Mouse (Mus musculus): Measurements from ENCODE around the gene 5330417H12Rik. TPM values are rescaled to one million over a fixed set of nuclear protein-coding genes. Genes with fewer than 3 reads are reported as not detected.

5330417H12Rik gene
- polyA plus RNA-seq, 1 experiment from 2014 or later = not detected

GRCm38 (mm10) chr7:107593904-107594303 lies 31.1 kb downstream of the 5330417H12Rik start:
- ATAC-seq (ENCODE audit: low FRiP score, low read depth) = no peak
- no peaks in the 10 kb centered on the region for H3K36me3 ChIP-seq
- H3K4me2 ChIP-seq (replicated peaks) = no peak overlapping the region
- no peak overlapping the region for H3K4me3 ChIP-seq
- H3K27ac ChIP-seq = no peak overlapping the region
- no peaks in the 10 kb centered on the region for H3K9me3 ChIP-seq
- peaks cover 14% of the 10 kb centered on the region for H3K4me1 ChIP-seq
- H3K9ac ChIP-seq = no peak overlapping the region
- WGBS = 33% methylated on average over 7 of the region's 7 CpGs
- H3K27me3 ChIP-seq (replicated peaks) = no peaks in the 10 kb centered on the region; the same call in 1 of the 2 replicates

DNA sequence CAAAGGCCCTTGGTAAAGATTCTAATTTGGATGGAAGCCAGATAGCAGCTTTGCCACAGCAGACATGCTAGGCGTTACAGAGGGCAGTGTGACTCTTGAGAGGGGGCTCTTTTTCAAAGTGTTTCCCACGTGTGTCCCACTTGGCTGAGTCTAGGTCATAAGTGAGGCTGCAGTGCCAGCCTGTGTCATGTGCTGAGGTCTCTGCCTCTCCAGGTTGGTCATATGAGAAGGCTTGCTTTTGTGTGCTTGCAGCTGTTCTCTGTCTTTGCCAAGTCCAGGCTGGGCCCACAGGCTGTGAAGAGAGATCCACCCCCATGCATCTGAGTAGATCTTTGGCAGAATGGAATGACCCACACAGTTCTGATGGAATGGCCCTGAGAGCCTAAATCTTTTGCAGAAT lies 32.3 kb downstream of the 5330417H12Rik start:
- no peak overlapping the region for H3K4me3 ChIP-seq
- ATAC-seq (ENCODE audit: low FRiP score, low read depth) = no peak
- 57% methylated on average over 2 of the region's 2 CpGs for WGBS
- H3K4me1 ChIP-seq = peaks cover 14% of the 10 kb centered on the region
- no peak overlapping the region for H3K9ac ChIP-seq
- no peaks in the 10 kb centered on the region for H3K36me3 ChIP-seq
- H3K9me3 ChIP-seq = no peaks in the 10 kb centered on the region
- H3K27me3 ChIP-seq (replicated peaks) = no peaks in the 10 kb centered on the region; the same call in 1 of the 2 replicates
- no peak overlapping the region for H3K4me2 ChIP-seq (replicated peaks)
- no peak overlapping the region for H3K27ac ChIP-seq

DNA sequence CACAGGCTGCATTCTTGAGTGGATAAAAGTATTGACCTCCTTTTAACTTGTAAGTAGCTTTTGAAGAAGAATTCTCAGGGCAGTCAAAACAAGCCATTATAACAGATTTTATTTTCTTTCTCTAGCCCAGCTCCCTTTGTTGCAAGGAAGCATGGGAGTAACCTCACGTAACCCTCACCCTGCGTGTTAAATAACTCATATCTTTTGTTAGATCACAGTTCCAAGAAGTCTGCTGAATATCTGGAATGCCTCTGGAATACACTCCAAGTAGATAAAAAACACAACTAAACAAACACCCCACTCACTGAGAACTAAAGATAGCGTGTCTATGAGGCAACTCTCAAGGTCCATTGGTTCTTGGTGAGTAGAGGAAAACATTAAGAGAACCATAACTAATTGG lies 50.7 kb downstream of the 5330417H12Rik start:
- ATAC-seq (ENCODE audit: low FRiP score, low read depth) = no peak
- Histone ChIP-seq H3K27ac (no peak overlapping the region), H3K4me2 (replicated peaks) (no peak overlapping the region), H3K27me3 (replicated peaks) (no peaks in the 10 kb centered on the region), H3K9ac (no peak overlapping the region), H3K4me3 (no peak overlapping the region), H3K4me1 (no peaks in the 10 kb centered on the region), H3K9me3 (no peaks in the 10 kb centered on the region), H3K36me3 (no peaks in the 10 kb centered on the region)
- WGBS = 80% methylated on average over 3 of the region's 3 CpGs

Other genes with a start within 250 kb of the 5330417H12Rik start
- gene Olfml1, start 57.7 kb downstream of the 5330417H12Rik start, polyA plus RNA-seq (2016; fragmentation: Nextera tagmentation; extraction: Ambion mirVana) = 6.2 and 7.0 TPM in 2 replicates
- gene Ppfibp2, start 30.0 kb downstream of the 5330417H12Rik start, polyA plus RNA-seq (2016; fragmentation: Nextera tagmentation; extraction: Ambion mirVana) = 2.5 and 3.5 TPM in 2 replicates
- gene Cyb5r2, start 132.9 kb upstream of the 5330417H12Rik start, polyA plus RNA-seq (2016; fragmentation: Nextera tagmentation; extraction: Ambion mirVana) = 0.10 and 0.17 TPM in 2 replicates
- not detected in 2 replicates for gene Ovch2, start 176.0 kb upstream of the 5330417H12Rik start, polyA plus RNA-seq (2016; fragmentation: Nextera tagmentation; extraction: Ambion mirVana)
- not detected in 2 replicates for gene Olfr467, start 187.1 kb upstream of the 5330417H12Rik start, polyA plus RNA-seq (2016; fragmentation: Nextera tagmentation; extraction: Ambion mirVana)
- not detected in 2 replicates for gene Olfr469, start 200.4 kb upstream of the 5330417H12Rik start, polyA plus RNA-seq (2016; fragmentation: Nextera tagmentation; extraction: Ambion mirVana)
- not detected in 2 replicates for gene Olfr470, start 222.3 kb upstream of the 5330417H12Rik start, polyA plus RNA-seq (2016; fragmentation: Nextera tagmentation; extraction: Ambion mirVana)

Measured in neural tube, embryonic 12.5 days (tissue).